Mouse (Mus musculus) embryonic facial prominence, embryonic 10.5 days (tissue): ENCODE results near the gene Thsd4. TPM values are rescaled to one million over a fixed set of nuclear protein-coding genes. Genes with fewer than 3 reads are reported as not detected.

ENCODE experiments used
- DNase-seq: peaks from one replicate; pipeline ENCODE4 v3.0.0-alpha.2; 2017; ENCODE audit warnings: low spot score
- H3K27ac ChIP-seq: fragments of 300-500 bp; sonication (generic); replicated peaks from 2 replicates; pipeline ENCODE4 v1.5.1; 2016; ENCODE audit warnings: mild to moderate bottlenecking
- H3K27me3 ChIP-seq: fragments of 300-500 bp; sonication (generic); replicated peaks from 2 replicates; pipeline ENCODE4 v1.6.1; 2016; ENCODE audit warnings: low read depth, mild to moderate bottlenecking; ENCODE audit not compliant: poor library complexity, severe bottlenecking
- H3K36me3 ChIP-seq: fragments of 300-500 bp; sonication (generic); replicated peaks from 2 replicates; pipeline ENCODE4 v1.6.1; 2016; ENCODE audit warnings: mild to moderate bottlenecking, moderate library complexity
- H3K4me1 ChIP-seq: fragments of 300-500 bp; sonication (generic); 2 replicates; pipeline ENCODE4 v1.6.1; 2016
- H3K4me3 ChIP-seq: fragments of 300-500 bp; sonication (generic); 2 replicates; pipeline ENCODE4 v1.5.1; 2016; ENCODE audit warnings: mild to moderate bottlenecking, moderate library complexity
- H3K9me3 ChIP-seq: fragments of 300-500 bp; sonication (generic); 2 replicates; pipeline ENCODE4 v1.6.1; 2016; ENCODE audit warnings: mild to moderate bottlenecking
- WGBS: fragments of 180-500 bp; shearing (Covaris S2); methylation state at CpG from one replicate; pipeline ENCODE4 v1.1.7; 2016; 5-methylcytosine and 5-hydroxymethylcytosine counted together
- polyA plus RNA-seq: library from polyadenylated mRNA; unstranded; fragments of >200 nt; fragmentation: Nextera tagmentation; extraction: Ambion mirVana; gene quantifications from 2 replicates; pipeline ENCODE4 v1.2.1, GENCODE M21; 2016

Thsd4 gene
- polyA plus RNA-seq, 1 experiment from 2014 or later, result 5.7 TPM

DNA sequence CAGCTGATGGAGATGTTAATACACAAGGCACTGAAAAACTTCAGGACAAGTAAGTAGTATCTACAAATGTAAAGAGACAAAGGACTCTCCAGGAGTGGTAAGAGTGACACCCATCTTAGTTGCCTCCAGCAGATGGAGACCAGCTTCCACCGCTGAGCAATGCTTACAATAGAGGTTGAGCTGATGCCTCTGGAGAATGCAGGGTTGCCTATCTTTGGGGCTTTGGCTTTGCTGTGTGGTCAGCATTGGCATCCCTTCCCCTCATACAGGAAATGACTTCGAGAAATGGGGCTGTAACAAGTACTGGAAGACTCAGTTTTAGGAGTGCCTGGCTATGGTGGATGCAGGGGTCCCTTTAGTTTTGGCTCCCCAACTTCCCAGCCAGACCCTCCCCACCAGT, 495.1 kb downstream of the Thsd4 start:
- Histone ChIP-seq H3K27ac (no peak overlapping the region; the same call in 1 of the 2 replicates), H3K4me3 (no peak overlapping the region), H3K9me3 (no peaks in the 10 kb centered on the region), H3K4me1 (peaks cover 66% of the 10 kb centered on the region), H3K36me3 (no peaks in the 10 kb centered on the region), H3K27me3 (0 out of 2 replicates have a peak, but pooled peaks cover 5% of the 10 kb centered on the region)
- 94% methylated on average over 2 of the region's 2 CpGs for WGBS
- no peak for DNase-seq

DNA sequence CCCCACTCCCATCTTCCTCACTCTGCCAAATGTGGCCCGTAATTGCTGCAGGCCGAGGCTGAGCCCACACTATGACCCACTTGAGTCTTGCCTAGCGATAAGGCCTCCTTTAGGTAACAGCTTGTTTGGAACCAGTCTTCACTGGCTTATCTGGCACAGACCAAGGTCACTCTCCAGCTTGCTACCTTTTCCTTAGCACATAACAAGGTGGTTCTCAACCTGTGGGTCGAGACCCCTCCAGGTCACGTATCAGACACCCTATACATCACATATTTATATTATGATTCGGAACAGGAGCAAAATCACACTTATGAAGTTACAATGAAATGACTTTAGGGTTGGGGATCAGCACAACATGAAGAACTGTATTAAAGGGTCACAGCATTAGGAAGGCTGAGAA, 495.9 kb downstream of the Thsd4 start:
- 83% methylated on average over 6 of the region's 6 CpGs for WGBS

DNA sequence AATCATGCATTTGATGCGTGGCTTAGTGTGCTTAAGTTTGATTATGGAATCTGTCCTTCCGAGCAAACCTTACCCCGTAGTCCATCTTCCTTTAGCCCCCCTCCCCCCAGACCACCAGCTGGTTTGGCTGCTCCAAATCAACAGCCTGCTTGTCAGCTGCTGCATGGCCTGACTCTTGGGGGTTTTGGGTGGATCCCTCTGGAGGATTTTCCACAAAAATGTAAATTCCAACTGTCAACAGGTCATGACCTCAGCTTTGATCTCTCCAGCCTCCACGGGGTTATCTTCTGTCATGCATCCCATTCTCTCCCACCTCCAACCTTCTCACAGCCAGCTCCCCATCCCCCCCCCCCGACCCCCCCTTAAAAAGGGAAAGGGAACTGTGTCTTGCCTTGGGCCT, 496.9 kb downstream of the Thsd4 start:
- 9% methylated on average over 5 of the region's 5 CpGs for WGBS
- no peak overlapping the region; the same call in 1 of the 2 replicates for H3K27ac ChIP-seq
- no peaks in the 10 kb centered on the region for H3K36me3 ChIP-seq
- peaks cover 78% of the 10 kb centered on the region for H3K4me1 ChIP-seq
- no peaks in the 10 kb centered on the region for H3K9me3 ChIP-seq
- peak; percentile 52 for DNase-seq
- 0 out of 2 replicates have a peak, but pooled peaks cover 5% of the 10 kb centered on the region for H3K27me3 ChIP-seq
- no peak overlapping the region for H3K4me3 ChIP-seq

More for the DNA sequence above, 495.9 kb downstream of the Thsd4 start:
- no peak for DNase-seq
- no peaks in the 10 kb centered on the region for H3K36me3 ChIP-seq
- no peaks in the 10 kb centered on the region for H3K9me3 ChIP-seq
- H3K4me3 ChIP-seq, result no peak overlapping the region
- H3K4me1 ChIP-seq, result peaks cover 70% of the 10 kb centered on the region
- 0 out of 2 replicates have a peak, but pooled peaks cover 5% of the 10 kb centered on the region for H3K27me3 ChIP-seq
- H3K27ac ChIP-seq, result no peak overlapping the region

DNA sequence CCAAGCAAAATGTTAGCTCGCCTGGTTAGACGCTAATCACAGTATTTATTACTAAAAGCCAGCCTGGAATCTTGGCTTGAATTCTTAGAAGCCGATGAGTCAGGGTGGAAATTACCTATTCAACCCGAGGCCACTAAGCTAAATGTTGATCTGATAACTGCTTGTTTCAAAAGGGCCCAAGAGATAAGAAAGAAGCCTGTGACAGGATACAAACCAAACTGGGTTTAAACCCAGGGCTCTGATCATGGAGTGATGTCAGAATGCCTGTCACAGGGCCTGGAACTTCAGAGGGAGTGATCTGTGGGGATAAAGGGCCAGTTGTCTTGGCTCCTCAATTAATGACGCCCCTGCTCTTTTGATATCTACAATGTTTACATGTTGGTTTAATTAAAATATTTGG, 497.3 kb downstream of the Thsd4 start:
- Histone ChIP-seq H3K36me3 (no peaks in the 10 kb centered on the region), H3K9me3 (no peaks in the 10 kb centered on the region), H3K4me1 (peaks cover 74% of the 10 kb centered on the region), H3K27me3 (0 out of 2 replicates have a peak, but pooled peaks cover 5% of the 10 kb centered on the region), H3K4me3 (no peak overlapping the region), H3K27ac (no peak overlapping the region)
- WGBS, result 18% methylated on average over 5 of the region's 5 CpGs
- DNase-seq, result no peak

DNA sequence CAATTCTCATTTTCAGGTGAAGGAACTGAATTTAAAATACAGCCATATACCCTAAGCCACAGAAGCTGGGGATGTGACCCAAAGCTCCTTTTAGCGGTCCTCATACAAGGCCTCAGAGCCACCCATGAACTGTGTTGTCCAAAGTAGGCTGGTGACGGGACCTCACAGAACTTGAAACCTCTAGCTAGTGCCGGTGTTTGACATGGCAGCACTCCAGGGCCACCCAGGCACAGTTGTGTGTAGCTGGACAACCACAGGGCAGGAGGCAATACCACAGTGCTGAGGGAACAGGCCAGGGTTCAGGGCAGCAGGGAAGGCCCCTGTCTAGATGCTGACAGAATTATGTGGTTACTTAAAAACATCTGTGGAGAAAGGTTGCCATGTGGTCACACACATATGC, 499.5 kb downstream of the Thsd4 start:
- Histone ChIP-seq H3K27ac (no peak overlapping the region), H3K4me1 (peaks cover 66% of the 10 kb centered on the region)
- 58% methylated on average over 3 of the region's 3 CpGs for WGBS

DNA sequence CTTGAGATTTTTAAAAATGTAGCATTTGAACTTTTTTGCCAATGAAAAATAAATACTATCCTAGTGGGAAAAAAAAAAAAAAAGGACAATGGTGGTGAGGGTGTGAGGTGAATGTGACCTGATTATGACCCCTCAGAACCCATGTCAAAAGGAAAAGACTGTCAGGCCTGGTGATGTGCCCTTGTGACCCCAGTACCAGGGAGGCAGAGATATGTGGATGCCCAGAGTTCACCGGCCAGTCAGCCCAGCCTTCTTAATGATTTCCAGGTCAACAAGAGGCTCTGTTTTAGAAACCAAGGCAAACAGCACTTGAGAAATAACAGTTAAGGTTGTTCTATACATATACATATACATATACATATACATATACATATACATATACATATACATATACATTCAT, 501.4 kb downstream of the Thsd4 start:
- H3K4me3 ChIP-seq, result no peak overlapping the region
- H3K9me3 ChIP-seq, result no peaks in the 10 kb centered on the region
- WGBS, result 32% methylated on average over 1 of the region's 1 CpGs
- H3K36me3 ChIP-seq, result no peaks in the 10 kb centered on the region
- peak; percentile 24 for DNase-seq
- peaks cover 58% of the 10 kb centered on the region for H3K4me1 ChIP-seq
- H3K27ac ChIP-seq, result no peak overlapping the region
- H3K27me3 ChIP-seq, result 0 out of 2 replicates have a peak, but pooled peaks cover 5% of the 10 kb centered on the region

More for the DNA sequence above, 499.5 kb downstream of the Thsd4 start:
- Histone ChIP-seq H3K9me3 (no peaks in the 10 kb centered on the region), H3K27me3 (0 out of 2 replicates have a peak, but pooled peaks cover 5% of the 10 kb centered on the region), H3K4me3 (no peak overlapping the region), H3K36me3 (no peaks in the 10 kb centered on the region)
- DNase-seq, result peak; percentile 21

DNA sequence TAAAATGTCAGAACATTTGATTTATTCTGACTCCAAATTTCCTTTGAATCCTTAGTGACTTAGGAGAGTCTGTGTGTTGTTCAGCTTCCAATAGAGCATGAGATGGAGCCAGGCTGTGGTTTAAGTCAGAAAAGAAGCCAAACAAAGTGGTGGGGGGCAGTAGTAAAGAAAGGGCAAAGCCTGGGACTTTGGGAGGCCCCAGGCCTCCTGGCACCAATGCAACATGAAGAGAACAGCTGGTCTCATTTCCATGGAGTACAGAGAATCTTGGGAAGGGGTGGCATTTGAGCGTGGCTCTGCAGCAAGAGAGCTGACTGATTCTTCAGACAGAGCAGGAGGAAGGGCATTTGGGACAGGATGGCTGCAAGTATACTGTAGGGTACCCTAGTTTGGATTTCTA, 511.6 kb downstream of the Thsd4 start:
- Histone ChIP-seq H3K27me3 (no peaks in the 10 kb centered on the region), H3K4me1 (peaks cover 17% of the 10 kb centered on the region), H3K4me3 (no peak overlapping the region), H3K27ac (no peak overlapping the region), H3K36me3 (no peaks in the 10 kb centered on the region), H3K9me3 (no peaks in the 10 kb centered on the region)
- WGBS, result 85% methylated on average over 1 of the region's 1 CpGs
- no peak for DNase-seq

DNA sequence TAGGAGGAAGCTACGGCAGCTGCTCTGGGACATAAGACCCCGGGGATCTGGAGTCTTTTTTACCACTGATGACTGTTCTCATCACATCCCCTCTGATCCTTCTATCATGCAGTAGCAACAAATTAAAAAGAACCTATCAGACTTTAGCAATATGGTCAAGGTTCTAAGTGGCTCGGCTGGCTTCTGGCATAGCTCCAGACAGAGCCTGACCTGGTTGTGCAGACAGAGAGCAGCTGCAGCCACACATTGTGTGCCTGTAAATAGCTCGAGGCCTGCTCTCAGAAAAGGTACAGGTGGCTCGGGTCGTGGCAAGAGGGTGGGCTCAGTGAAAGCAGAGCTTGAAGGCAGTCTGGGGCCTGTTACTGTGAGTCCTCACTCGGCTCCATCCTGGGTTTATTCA, 512.9 kb downstream of the Thsd4 start:
- no peak overlapping the region for H3K27ac ChIP-seq
- WGBS, result 71% methylated on average over 7 of the region's 7 CpGs

DNA sequence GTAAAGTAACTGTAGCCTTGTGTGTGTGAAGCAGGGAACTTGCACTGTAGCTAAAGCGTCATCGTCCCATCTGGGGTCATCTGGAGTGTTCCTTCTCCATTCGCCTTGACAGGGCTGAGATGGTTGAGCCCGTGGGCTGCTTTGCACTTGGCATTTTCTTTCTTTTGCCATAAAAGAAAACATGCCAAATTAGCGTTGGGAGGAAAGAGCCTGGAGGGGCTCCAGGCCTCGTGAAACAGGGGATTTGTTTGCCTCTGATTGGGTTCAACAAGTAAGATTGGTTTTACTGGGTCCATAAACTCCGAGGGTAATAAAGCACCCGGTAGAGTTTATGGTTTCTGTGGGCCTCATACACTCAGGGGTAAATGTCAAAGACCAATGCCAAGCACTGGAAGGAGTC, 519.5 kb downstream of the Thsd4 start:
- H3K36me3 ChIP-seq, result no peaks in the 10 kb centered on the region
- H3K4me3 ChIP-seq, result no peak overlapping the region
- WGBS, result 88% methylated on average over 8 of the region's 8 CpGs
- no peak overlapping the region for H3K27ac ChIP-seq
- no peak for DNase-seq
- H3K27me3 ChIP-seq, result no peaks in the 10 kb centered on the region
- no peaks in the 10 kb centered on the region for H3K9me3 ChIP-seq
- H3K4me1 ChIP-seq, result no peaks in the 10 kb centered on the region

More for the DNA sequence above, 512.9 kb downstream of the Thsd4 start:
- no peak for DNase-seq
- H3K27me3 ChIP-seq, result no peaks in the 10 kb centered on the region
- peaks cover 11% of the 10 kb centered on the region; the same call in 1 of the 2 replicates for H3K4me1 ChIP-seq
- H3K36me3 ChIP-seq, result no peaks in the 10 kb centered on the region
- no peaks in the 10 kb centered on the region for H3K9me3 ChIP-seq
- no peak overlapping the region for H3K4me3 ChIP-seq

DNA sequence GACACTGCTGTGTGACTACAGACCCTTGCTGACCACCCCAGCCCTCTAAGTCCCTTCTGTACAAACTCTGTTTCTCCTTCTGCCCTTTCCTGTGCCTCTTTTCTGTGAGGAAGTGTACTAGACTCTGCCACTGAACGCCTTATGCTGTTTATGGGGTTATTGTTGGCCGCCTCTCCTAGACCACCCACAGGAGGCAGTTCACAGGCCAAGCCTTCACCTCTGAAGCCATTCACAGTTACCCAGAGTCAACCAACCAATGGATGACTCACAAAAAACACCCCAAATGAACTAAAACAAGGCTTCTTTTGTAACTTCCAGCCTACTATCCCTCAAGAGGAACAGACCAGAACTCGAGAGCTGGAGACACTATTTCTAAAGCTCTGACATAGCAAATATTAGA, 520.4 kb downstream of the Thsd4 start:
- no peak overlapping the region for H3K27ac ChIP-seq
- no peaks in the 10 kb centered on the region for H3K9me3 ChIP-seq
- WGBS, result 74% methylated on average over 3 of the region's 3 CpGs
- H3K4me1 ChIP-seq, result no peaks in the 10 kb centered on the region
- no peaks in the 10 kb centered on the region for H3K36me3 ChIP-seq
- no peaks in the 10 kb centered on the region for H3K27me3 ChIP-seq
- H3K4me3 ChIP-seq, result no peak overlapping the region
- DNase-seq, result no peak

DNA sequence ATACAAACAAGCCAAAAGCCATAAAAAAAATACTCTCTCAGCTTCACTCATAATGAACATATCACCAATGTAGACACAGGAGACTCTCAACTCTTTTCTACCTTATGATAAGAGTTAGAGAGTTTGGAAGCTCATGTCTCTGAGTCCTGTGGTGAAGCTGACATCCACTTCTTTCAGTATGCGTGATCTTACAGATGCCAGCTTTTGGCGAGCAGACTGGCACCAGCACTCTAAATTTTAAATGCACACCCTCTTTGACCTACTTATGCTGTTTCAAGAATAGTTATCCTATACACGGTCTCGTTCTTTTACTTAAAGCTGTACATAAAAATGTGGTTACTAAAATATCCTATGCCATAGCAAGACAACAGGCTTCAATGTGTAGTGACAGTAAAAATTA, 524.1 kb downstream of the Thsd4 start:
- Histone ChIP-seq H3K4me3 (no peak overlapping the region), H3K36me3 (no peaks in the 10 kb centered on the region), H3K27me3 (no peaks in the 10 kb centered on the region), H3K27ac (no peak overlapping the region), H3K4me1 (no peaks in the 10 kb centered on the region), H3K9me3 (no peaks in the 10 kb centered on the region)
- no peak for DNase-seq
- 92% methylated on average over 4 of the region's 4 CpGs for WGBS

DNA sequence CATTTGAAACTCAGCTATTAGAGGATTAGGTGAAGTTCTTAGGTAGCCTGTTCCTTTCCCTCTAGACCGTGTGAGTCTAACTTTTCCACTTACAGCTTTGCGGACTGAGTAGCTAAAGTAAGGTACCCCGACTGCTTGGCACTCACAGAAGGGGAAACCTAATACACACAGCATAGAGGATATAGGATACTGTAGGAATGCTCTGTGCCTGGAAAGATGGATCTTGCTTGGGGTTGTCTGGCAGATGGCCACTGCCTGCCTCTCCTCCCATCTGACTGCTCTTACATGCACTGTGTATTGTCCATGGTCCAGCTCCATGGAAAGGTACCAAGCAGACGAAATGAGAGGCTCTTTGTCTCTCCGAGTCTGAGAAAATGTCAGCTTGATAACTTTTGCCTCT, 530.4 kb downstream of the Thsd4 start:
- WGBS, result 80% methylated on average over 5 of the region's 5 CpGs
- no peak overlapping the region; the same call in 1 of the 2 replicates for H3K27ac ChIP-seq

DNA sequence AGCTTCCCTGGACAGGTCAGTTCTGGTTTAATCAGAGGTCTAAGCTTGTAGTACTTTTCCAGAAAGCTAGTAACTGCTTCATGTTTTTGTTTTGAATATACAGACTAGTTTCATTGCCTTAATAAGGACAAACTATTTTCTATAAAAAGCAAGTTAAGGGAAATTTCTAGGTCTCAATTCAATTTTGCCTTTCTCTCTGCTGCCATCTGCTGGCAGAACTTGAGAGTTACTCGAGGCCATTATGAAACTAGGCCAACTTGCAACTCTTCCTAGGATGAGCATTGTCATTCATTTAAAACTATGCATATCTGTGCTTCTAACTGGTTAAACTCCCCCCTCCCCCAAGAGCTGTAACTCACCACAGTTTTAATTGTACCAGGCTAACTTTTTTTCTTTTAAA, 532.0 kb downstream of the Thsd4 start:
- WGBS, result 3% methylated on average over 1 of the region's 1 CpGs
- Histone ChIP-seq H3K27ac (no peak overlapping the region), H3K4me3 (no peak overlapping the region), H3K4me1 (0 out of 2 replicates have a peak, but pooled peaks cover 4% of the 10 kb centered on the region), H3K9me3 (no peaks in the 10 kb centered on the region), H3K27me3 (no peaks in the 10 kb centered on the region), H3K36me3 (no peaks in the 10 kb centered on the region)
- DNase-seq, result peak; percentile 61

More for the DNA sequence above, 530.4 kb downstream of the Thsd4 start:
- H3K36me3 ChIP-seq, result no peaks in the 10 kb centered on the region
- 0 out of 2 replicates have a peak, but pooled peaks cover 4% of the 10 kb centered on the region for H3K4me1 ChIP-seq
- no peak for DNase-seq
- no peak overlapping the region for H3K4me3 ChIP-seq
- no peaks in the 10 kb centered on the region for H3K27me3 ChIP-seq
- H3K9me3 ChIP-seq, result no peaks in the 10 kb centered on the region
